Mouse (Mus musculus): ENCODE measurements around the gene Socs5.

DNA sequence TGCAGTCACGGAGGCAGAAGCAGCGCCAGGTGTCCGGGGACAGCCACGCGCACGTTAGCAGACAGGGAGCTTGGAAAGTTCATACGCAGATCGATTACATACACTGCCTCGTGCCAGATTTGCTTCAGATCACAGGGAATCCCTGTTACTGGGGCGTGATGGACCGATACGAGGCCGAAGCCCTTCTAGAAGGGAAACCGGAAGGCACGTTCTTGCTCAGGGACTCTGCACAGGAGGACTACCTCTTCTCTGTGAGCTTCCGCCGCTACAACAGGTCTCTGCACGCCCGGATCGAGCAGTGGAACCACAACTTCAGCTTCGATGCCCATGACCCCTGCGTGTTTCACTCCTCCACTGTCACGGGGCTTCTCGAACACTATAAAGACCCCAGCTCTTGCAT lies 27.2 kb downstream of the Socs5 start:
- no peak for TF ChIP-seq POLR2A (IDR thresholded peaks at IDR 0.05; ENCODE audit: borderline replicate concordance, control insufficient read depth, low read depth, low read length)
- TF ChIP-seq CTCF (IDR thresholded peaks at IDR 0.05; ENCODE audit: control insufficient read depth, insufficient read depth, low read length), result no peak

Data from bone marrow, adult 2 months (tissue).